Mouse (Mus musculus) liver, adult 2 months (tissue): ENCODE measurements around the gene Phactr3.

Experiments used
- CTCF ChIP-seq: fragments of 200-500 bp; IDR thresholded peaks from 2 replicates; pipeline ENCODE4 v1.5.1; 2011; ENCODE audit warnings: low read depth, low read length, control low read depth
- POLR2A ChIP-seq: fragments of 200-500 bp; IDR thresholded peaks from 2 replicates; pipeline ENCODE4 v1.6.1; 2011; ENCODE audit warnings: low read length, control low read depth; ENCODE audit not compliant: insufficient read depth; ENCODE audit errors: extremely low read depth

GRCm38 (mm10) chr2:178125427-178125826 is 6.7 kb downstream of the Phactr3 start:
- TF ChIP-seq CTCF: no peak
- no peak for TF ChIP-seq POLR2A
